Mouse (Mus musculus): ENCODE measurements around the gene Eef1akmt1.

GRCm38 (mm10) chr14:57533841-57534240 is 37.6 kb downstream of the Eef1akmt1 start:
- TF ChIP-seq CTCF (IDR thresholded peaks at IDR 0.05; ENCODE audit: borderline replicate concordance, extremely low read depth, insufficient read depth, insufficient read length) (no peak), POLR2A (IDR thresholded peaks at IDR 0.05; ENCODE audit: borderline replicate concordance, extremely low read depth, insufficient read depth, insufficient read length, poor library complexity, severe bottlenecking) (no peak)

All from brain, embryonic 14.5 days (tissue).